Mouse (Mus musculus) megakaryocyte, embryonic 14.5 days (primary cell): Measurements from ENCODE around the gene Methig1. TPM values are rescaled to one million over a fixed set of nuclear protein-coding genes. Genes with fewer than 3 reads are reported as not detected.
"Not testable (repeated sequence)": the region's sequence is repeated elsewhere in the genome, so short reads cannot be mapped to it uniquely, and the experiment has no call there.

Source experiments
- H3K27me3 ChIP-seq: replicated peaks from 2 replicates; pipeline ENCODE3; 2012; ENCODE audit warnings: inconsistent platforms
- H3K36me3 ChIP-seq: replicated peaks from 2 replicates; pipeline ENCODE3; 2012; ENCODE audit warnings: low read length, inconsistent platforms, mixed read lengths
- H3K4me1 ChIP-seq: 2 replicates; pipeline ENCODE4 v1.6.1; 2012; ENCODE audit warnings: inconsistent platforms
- H3K4me3 ChIP-seq: replicated peaks from 2 replicates; pipeline ENCODE3; 2012; ENCODE audit warnings: moderate library complexity, mild to moderate bottlenecking, inconsistent platforms
- H3K9me3 ChIP-seq: 2 replicates; pipeline ENCODE4 v1.6.1; 2012; ENCODE audit warnings: inconsistent platforms
- FLI1 ChIP-seq: IDR thresholded peaks from 2 replicates; pipeline ENCODE4 v1.6.1; 2012; ENCODE audit warnings: low read length, inconsistent platforms, mixed read lengths
- GATA1 ChIP-seq: IDR thresholded peaks from 3 replicates; pipeline ENCODE4 v1.6.1; 2012; ENCODE audit warnings: mixed read lengths, low read length, inconsistent platforms, borderline replicate concordance
- polyA plus RNA-seq: library from polyadenylated mRNA; stranded (reverse); fragments of >175 nt; gene quantifications from 2 replicates; pipeline ENCODE4 v1.2.3, GENCODE M21; 2012; ENCODE audit warnings: low replicate concordance; ENCODE audit not compliant: insufficient read depth

The Methig1 gene
- polyA plus RNA-seq, 1 experiment: not detected

DNA sequence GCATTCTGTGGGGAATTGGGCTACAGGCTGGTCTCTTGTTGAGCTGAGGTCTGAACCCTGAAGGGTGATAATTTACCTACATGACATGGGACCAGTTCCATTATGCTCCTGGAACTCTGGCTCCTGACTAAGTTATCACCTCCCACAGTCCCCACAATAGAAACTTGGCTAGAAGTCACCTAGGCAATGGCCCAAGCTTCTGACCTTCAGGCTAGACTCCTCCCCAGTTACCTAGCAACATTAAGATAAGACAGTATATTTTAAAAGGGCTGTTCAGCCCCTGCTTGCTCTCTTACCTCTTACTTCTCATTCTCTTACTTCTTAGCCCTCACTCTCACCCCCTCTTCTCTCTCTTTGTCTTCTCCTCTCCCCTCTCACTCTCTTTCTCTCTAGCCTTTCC lies 7.5 kb upstream of the Methig1 start:
- Histone ChIP-seq H3K9me3 (no peaks in the 10 kb centered on the region; the same call in 1 of the 2 replicates), H3K4me3 (no peak overlapping the region), H3K27me3 (peaks cover 16% of the 10 kb centered on the region), H3K4me1 (no peaks in the 10 kb centered on the region), H3K36me3 (no peaks in the 10 kb centered on the region)
- TF ChIP-seq GATA1 (no peak), FLI1 (no peak)

DNA sequence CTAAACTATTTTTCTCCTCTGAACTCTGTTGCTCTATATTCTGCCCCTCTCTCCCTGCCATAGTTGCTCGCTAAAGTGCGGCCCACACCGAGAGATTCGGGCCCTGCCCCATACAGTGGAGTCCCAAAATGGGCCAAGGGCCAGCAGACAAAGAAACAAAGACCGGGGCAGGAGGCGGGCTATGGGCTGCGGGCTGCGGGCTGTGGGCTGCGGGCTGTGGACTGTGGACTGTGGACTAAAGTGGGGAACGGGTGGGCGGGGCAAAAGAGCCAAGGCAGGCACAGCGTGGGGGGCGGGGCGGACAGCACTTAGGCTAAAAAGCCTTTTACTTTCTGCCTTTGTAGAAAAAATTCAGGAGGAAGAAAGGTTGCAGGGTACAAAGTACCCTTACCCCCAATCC lies 6.2 kb upstream of the Methig1 start:
- no peak for TF ChIP-seq FLI1
- no peak for TF ChIP-seq GATA1
- Histone ChIP-seq H3K4me3 (no peak overlapping the region), H3K36me3 (no peaks in the 10 kb centered on the region), H3K9me3 (no peaks in the 10 kb centered on the region; the same call in 1 of the 2 replicates), H3K27me3 (peaks cover 23% of the 10 kb centered on the region), H3K4me1 (no peaks in the 10 kb centered on the region)

DNA sequence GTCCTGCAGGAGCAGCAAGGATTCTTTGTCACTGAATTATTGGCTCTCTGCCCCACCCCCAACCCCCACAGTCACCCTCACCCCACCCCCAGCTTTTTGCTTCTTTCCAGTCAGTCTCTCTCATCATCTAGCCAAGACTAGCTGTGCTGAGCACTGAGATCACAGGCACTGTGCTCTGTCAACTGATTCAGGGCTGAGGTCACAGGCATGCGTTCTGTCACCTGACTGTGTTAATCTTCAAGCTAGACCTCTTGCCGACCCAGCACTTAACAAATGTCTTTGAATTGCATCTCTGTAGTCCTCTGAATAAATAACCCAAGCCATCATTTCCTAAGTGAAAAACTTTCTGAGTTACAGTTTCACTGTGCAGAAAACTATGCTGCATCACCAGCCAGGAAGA lies 3.5 kb upstream of the Methig1 start:
- no peak for TF ChIP-seq GATA1
- TF ChIP-seq FLI1: no peak
- Histone ChIP-seq H3K4me3 (no peak overlapping the region), H3K4me1 (no peaks in the 10 kb centered on the region), H3K36me3 (no peaks in the 10 kb centered on the region), H3K27me3 (peaks cover 23% of the 10 kb centered on the region), H3K9me3 (no peaks in the 10 kb centered on the region; the same call in 1 of the 2 replicates)

GRCm38 (mm10) chr15:100351501-100352060 lies 1.4 kb upstream of the Methig1 start:
- Histone ChIP-seq H3K27me3 (peaks cover 24% of the 10 kb centered on the region), H3K4me3 (no peak overlapping the region), H3K4me1 (no peaks in the 10 kb centered on the region), H3K36me3 (no peaks in the 10 kb centered on the region), H3K9me3 (no peaks in the 10 kb centered on the region)
- TF ChIP-seq GATA1: no peak
- TF ChIP-seq FLI1: no peak

GRCm38 (mm10) chr15:100353399-100353798 lies 450 bp downstream of the Methig1 start:
- not testable (repeated sequence) for H3K4me3 ChIP-seq, H3K4me1 ChIP-seq, H3K9me3 ChIP-seq, H3K36me3 ChIP-seq
- peaks cover 24% of the 10 kb centered on the region for H3K27me3 ChIP-seq

GRCm38 (mm10) chr15:100355876-100356275 lies 2.9 kb downstream of the Methig1 start:
- peaks cover 13% of the 10 kb centered on the region for H3K27me3 ChIP-seq
- TF ChIP-seq GATA1 (no peak), FLI1 (no peak)
- no peaks in the 10 kb centered on the region for H3K4me1 ChIP-seq
- no peaks in the 10 kb centered on the region for H3K9me3 ChIP-seq
- no peak overlapping the region for H3K4me3 ChIP-seq
- H3K36me3 ChIP-seq: no peaks in the 10 kb centered on the region

- Histone ChIP-seq H3K36me3 (no peaks in the 10 kb centered on the region), H3K4me3 (no peak within 1 kb of the TSS), H3K4me1 (peaks cover 4% of the 10 kb centered on the region), H3K27me3 (peaks cover 23% of the 10 kb centered on the region), H3K9me3 (peaks cover 9% of the 10 kb centered on the region)
- TF ChIP-seq GATA1: no peak
- no peak for TF ChIP-seq FLI1
These were observed 11.3 kb downstream of the Methig1 start, which contains the start of gene Higd1c for GRCm38 (mm10) chr15:100364242-100364641. Higd1c (plus strand) TSS chr15:100364542.

DNA sequence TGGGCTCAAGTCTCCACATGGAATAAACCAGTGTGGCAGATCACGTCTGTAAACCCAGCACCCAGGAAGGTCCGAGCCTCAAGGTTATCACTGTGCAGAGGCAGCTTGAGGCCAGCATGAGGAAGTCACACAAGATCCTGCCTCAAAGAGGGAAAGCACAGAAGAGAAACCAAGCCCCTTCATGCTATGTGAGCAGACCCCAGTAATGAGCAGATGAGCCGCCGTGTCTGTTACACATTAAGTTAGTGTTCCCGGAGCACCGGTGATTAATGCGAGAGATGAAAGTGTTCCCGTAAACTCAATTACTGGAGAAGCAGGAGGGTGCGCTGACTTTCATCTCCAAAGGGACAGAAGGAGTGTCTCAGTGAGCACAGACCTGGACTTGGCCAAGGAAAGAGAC lies 13.0 kb downstream of the Methig1 start:
- not testable (repeated sequence) for H3K4me1 ChIP-seq, H3K4me3 ChIP-seq, H3K36me3 ChIP-seq, H3K9me3 ChIP-seq
- peaks cover 28% of the 10 kb centered on the region for H3K27me3 ChIP-seq

DNA sequence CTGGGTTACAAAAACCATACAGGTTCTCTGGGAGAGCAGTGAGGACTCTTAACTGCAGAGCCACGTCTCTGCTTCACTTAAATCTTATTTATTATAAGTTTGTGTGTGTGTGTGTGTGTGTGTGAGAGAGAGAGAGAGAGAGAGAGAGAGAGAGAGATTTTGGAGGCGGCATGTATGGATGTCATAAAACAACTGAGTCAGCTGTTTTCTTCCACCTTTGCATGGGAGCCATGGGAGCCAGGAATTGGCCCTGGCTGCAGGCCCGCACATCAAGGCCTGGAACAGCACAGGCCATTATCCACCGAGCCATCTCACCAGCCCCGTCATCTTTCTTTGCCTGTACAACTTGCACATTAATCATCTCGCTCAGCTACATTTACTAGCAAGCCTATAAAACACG lies 14.2 kb downstream of the Methig1 start:
- TF ChIP-seq GATA1 (no peak), FLI1 (no peak)
- peaks cover 4% of the 10 kb centered on the region for H3K4me1 ChIP-seq
- H3K27me3 ChIP-seq: peaks cover 29% of the 10 kb centered on the region

DNA sequence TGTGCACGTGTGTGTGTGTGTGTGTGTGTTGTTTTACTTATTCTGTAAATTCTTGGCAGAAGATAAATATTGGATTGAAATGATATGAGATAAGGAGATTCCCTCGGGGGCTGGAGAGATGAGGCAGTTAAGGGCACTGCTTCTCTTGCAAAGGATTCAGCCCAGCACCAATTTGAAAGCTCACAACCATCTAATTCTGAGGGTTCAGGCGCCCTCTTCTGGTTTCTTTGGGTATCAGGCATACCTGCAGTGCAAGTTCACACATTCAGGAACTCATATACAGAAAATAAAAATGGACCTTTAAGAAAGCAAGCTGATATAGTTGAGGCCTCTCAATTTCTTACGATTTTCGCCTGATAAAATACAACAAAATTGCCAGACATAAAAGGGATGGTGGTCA lies 22.1 kb downstream of the Methig1 start:
- Histone ChIP-seq H3K9me3 (peaks cover 9% of the 10 kb centered on the region), H3K27me3 (peaks cover 10% of the 10 kb centered on the region), H3K4me1 (peaks cover 8% of the 10 kb centered on the region; the same call in 1 of the 2 replicates), H3K4me3 (no peak overlapping the region), H3K36me3 (no peaks in the 10 kb centered on the region)
- no peak for TF ChIP-seq GATA1
- no peak for TF ChIP-seq FLI1

More for the DNA sequence above, 14.2 kb downstream of the Methig1 start:
- H3K36me3 ChIP-seq: no peaks in the 10 kb centered on the region
- peaks cover 9% of the 10 kb centered on the region for H3K9me3 ChIP-seq
- no peak overlapping the region for H3K4me3 ChIP-seq

- peaks cover 22% of the 10 kb centered on the region for H3K27me3 ChIP-seq
- not testable (repeated sequence) for H3K9me3 ChIP-seq, H3K4me1 ChIP-seq, H3K36me3 ChIP-seq, H3K4me3 ChIP-seq
These were observed 25.0 kb downstream of the Methig1 start for GRCm38 (mm10) chr15:100377847-100378505.
